Mouse (Mus musculus) forebrain, postnatal 0 days (tissue): ENCODE results near the gene Map2k5. TPM values are rescaled to one million over a fixed set of nuclear protein-coding genes. Genes with fewer than 3 reads are reported as not detected.

Experiments used
- ATAC-seq: fragments of 200-750 bp; cut with Nextera tagmentation; 2 replicates; pipeline ENCODE4 v1.8.0; 2017; ENCODE audit warnings: mild to moderate bottlenecking, moderate library complexity
- DNase-seq: peaks from one replicate; pipeline ENCODE4 v3.0.0-alpha.2; 2015
- H3K27ac ChIP-seq: fragments of 300-500 bp; sonication (generic); 2 replicates; pipeline ENCODE4 v1.5.1; 2014; ENCODE audit warnings: low read depth, mild to moderate bottlenecking, antibody characterized with exemption, low read length, moderate library complexity, mixed read lengths
- H3K27me3 ChIP-seq: fragments of 300-500 bp; sonication (generic); 2 replicates; pipeline ENCODE4 v1.6.1; 2014; ENCODE audit warnings: mild to moderate bottlenecking, low read length, mixed read lengths; ENCODE audit not compliant: insufficient read depth
- H3K36me3 ChIP-seq: fragments of 300-500 bp; sonication (generic); 2 replicates; pipeline ENCODE4 v1.6.1; 2014; ENCODE audit warnings: mild to moderate bottlenecking, moderate library complexity; ENCODE audit not compliant: insufficient read depth
- H3K4me1 ChIP-seq: fragments of 300-500 bp; sonication (generic); 2 replicates; pipeline ENCODE4 v1.6.1; 2014; ENCODE audit warnings: antibody characterized with exemption; ENCODE audit not compliant: insufficient read depth
- H3K4me2 ChIP-seq: fragments of 300-500 bp; sonication (generic); 2 replicates; pipeline ENCODE4 v1.6.1; 2014; ENCODE audit warnings: low read depth, mild to moderate bottlenecking, moderate library complexity
- H3K4me3 ChIP-seq: fragments of 300-500 bp; sonication (generic); 2 replicates; pipeline ENCODE4 v1.5.1; 2014; ENCODE audit warnings: low read depth, low read length, mixed read lengths
- H3K9ac ChIP-seq: fragments of 300-500 bp; sonication (generic); 2 replicates; pipeline ENCODE4 v1.6.1; 2014; ENCODE audit warnings: mild to moderate bottlenecking
- H3K9me3 ChIP-seq: fragments of 300-500 bp; sonication (generic); 2 replicates; pipeline ENCODE4 v1.6.1; 2016; ENCODE audit warnings: low read length
- CTCF ChIP-seq: sonication (generic); IDR thresholded peaks from 2 replicates; pipeline ENCODE4 v1.5.1; 2016; ENCODE audit warnings: antibody characterized with exemption, control low read depth, low read depth
- WGBS: fragments of 180-500 bp; shearing (Covaris S2); extraction: QIAGEN DNeasy Blood & Tissue Kit; methylation state at CpG from one replicate; pipeline ENCODE4 v1.1.7; 2014; 5-methylcytosine and 5-hydroxymethylcytosine counted together
- polyA plus RNA-seq: library from polyadenylated mRNA; unstranded; fragments of >200 nt; fragmentation: Nextera tagmentation; extraction: Ambion mirVana; gene quantifications from 2 replicates; pipeline ENCODE4 v1.2.1, GENCODE M21; 2015
- total RNA-seq: library from RNA; depleted of rRNA; stranded (reverse); fragments of >200 nt; gene quantifications from 2 replicates; pipeline ENCODE4 v1.2.3, GENCODE M21; 2014

The Map2k5 gene
- total and polyA plus RNA-seq, 2 experiments from 2014 or later, result 21.1 to 37.7 TPM

- no peak for DNase-seq
- TF ChIP-seq CTCF, result no peak
- Histone ChIP-seq H3K4me2 (no peak overlapping the region), H3K36me3 (no peaks in the 10 kb centered on the region), H3K27ac (no peak overlapping the region), H3K9me3 (no peaks in the 10 kb centered on the region), H3K4me3 (no peak overlapping the region), H3K27me3 (no peaks in the 10 kb centered on the region), H3K9ac (no peak overlapping the region), H3K4me1 (no peaks in the 10 kb centered on the region)
- 93% methylated on average over 6 of the region's 6 CpGs for WGBS
- no peak for ATAC-seq
Observed at GRCm38 (mm10) chr9:63273781-63274180, 103.9 kb downstream of the Map2k5 start.

GRCm38 (mm10) chr9:63269839-63270238 lies 107.9 kb downstream of the Map2k5 start:
- no peak overlapping the region for H3K4me3 ChIP-seq
- H3K27ac ChIP-seq, result no peak overlapping the region
- no peak overlapping the region for H3K9ac ChIP-seq
- no peaks in the 10 kb centered on the region for H3K27me3 ChIP-seq
- TF ChIP-seq CTCF, result no peak
- 34% methylated on average over 3 of the region's 3 CpGs for WGBS
- ATAC-seq (no peak), DNase-seq (no peak)
- H3K4me1 ChIP-seq, result no peaks in the 10 kb centered on the region
- H3K9me3 ChIP-seq, result no peaks in the 10 kb centered on the region
- H3K4me2 ChIP-seq, result no peak overlapping the region
- H3K36me3 ChIP-seq, result no peaks in the 10 kb centered on the region

DNA sequence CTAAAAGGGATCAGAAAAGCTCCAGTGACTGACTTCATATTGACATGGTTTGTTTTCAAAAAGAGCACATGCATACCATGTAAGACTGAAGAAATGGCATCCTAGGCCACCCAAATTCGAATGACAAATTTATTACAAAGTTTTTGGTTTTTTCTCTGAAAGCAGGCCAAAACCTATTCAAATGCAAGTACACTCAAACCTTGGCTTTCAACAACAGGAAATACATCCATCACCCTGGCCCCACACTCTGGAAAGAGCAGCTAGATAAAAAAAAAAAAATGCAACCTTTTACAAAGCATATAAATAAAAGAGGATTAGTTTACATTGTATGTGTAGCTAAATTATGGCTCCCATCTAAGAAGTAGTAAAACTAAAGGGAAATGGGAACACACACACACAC lies 114.5 kb downstream of the Map2k5 start:
- Histone ChIP-seq H3K9me3 (no peaks in the 10 kb centered on the region), H3K4me1 (0 out of 2 replicates have a peak, but pooled peaks cover 4% of the 10 kb centered on the region), H3K27ac (no peak overlapping the region), H3K27me3 (no peaks in the 10 kb centered on the region), H3K9ac (no peak overlapping the region), H3K36me3 (no peaks in the 10 kb centered on the region), H3K4me3 (no peak overlapping the region), H3K4me2 (no peak overlapping the region)
- no peak for TF ChIP-seq CTCF
- WGBS, result 61% methylated on average over 1 of the region's 1 CpGs
- no peak for ATAC-seq
- no peak for DNase-seq

GRCm38 (mm10) chr9:63258768-63259167 lies 118.9 kb downstream of the Map2k5 start:
- no peak overlapping the region for H3K4me2 ChIP-seq
- no peak for TF ChIP-seq CTCF
- H3K4me1 ChIP-seq, result 0 out of 2 replicates have a peak, but pooled peaks cover 4% of the 10 kb centered on the region
- no peak overlapping the region for H3K27ac ChIP-seq
- ATAC-seq (no peak), DNase-seq (peak; percentile 15)
- H3K9me3 ChIP-seq, result no peaks in the 10 kb centered on the region
- H3K27me3 ChIP-seq, result no peaks in the 10 kb centered on the region
- H3K36me3 ChIP-seq, result no peaks in the 10 kb centered on the region
- WGBS, result 35% methylated on average over 3 of the region's 3 CpGs
- no peak overlapping the region for H3K4me3 ChIP-seq
- H3K9ac ChIP-seq, result no peak overlapping the region

DNA sequence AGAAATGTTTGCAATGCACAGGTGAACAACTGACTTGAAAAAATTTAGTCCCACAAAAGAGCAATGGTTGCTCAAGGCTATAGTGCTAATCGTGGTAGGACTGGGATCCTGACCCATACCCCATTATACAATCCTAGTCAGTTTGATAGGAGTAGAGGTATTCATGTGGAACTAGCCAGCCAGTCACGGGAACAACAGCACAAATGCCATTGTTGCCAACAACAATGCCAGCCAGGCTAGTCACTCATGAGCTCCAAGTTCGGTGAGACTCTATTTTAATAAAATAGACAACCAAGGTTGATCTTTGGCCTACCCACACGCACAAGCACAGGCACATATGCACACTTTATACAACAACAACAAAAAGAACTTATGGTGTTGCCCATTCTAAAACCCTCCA lies 120.0 kb downstream of the Map2k5 start:
- Histone ChIP-seq H3K27ac (no peak overlapping the region), H3K9ac (no peak overlapping the region), H3K4me3 (no peak overlapping the region), H3K27me3 (no peaks in the 10 kb centered on the region), H3K4me2 (no peak overlapping the region), H3K4me1 (0 out of 2 replicates have a peak, but pooled peaks cover 4% of the 10 kb centered on the region), H3K9me3 (no peaks in the 10 kb centered on the region), H3K36me3 (no peaks in the 10 kb centered on the region)
- ATAC-seq (no peak), DNase-seq (no peak)
- no peak for TF ChIP-seq CTCF
- WGBS, result 57% methylated on average over 4 of the region's 4 CpGs

DNA sequence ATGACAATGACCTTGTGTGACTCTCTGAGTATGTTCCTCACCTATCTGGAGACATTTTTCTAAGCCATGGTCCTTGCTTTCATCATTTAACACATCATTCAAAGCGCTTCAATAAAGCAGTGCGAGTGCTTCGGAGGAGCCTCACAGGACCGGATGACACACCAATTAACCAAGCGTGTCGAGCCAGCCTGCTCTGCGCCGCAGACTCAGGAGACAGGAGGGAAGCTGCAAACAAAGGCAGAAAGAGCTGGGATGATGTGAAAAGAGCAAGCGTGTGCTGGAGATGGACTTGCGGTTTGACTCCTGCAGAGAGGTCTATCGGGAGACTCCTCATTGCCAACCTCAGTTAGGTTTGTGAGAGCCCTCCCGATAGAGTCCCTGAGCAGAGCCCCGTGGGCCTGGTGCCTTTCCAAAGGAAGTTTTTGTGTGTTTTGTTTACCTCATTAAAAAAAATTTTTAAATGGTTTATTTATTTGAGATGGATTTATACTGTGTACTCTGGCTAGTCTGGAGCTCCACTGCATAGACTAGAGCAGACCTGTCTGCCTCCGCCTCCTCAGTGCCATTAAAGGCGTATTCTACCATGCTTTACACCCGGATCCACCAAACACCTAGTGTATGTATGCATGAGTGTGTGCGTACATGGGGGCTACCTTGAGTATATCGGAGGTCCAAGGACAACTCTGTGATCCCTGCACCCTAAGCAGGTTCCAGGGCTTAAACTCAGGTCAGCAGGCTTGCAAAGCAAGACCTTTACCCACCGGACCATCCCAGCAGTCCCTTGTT lies 126.7 kb downstream of the Map2k5 start:
- Histone ChIP-seq H3K27me3 (no peaks in the 10 kb centered on the region), H3K27ac (no peak overlapping the region), H3K4me3 (no peak overlapping the region), H3K9ac (no peak overlapping the region), H3K4me1 (no peaks in the 10 kb centered on the region), H3K4me2 (no peak overlapping the region), H3K36me3 (peaks cover 2% of the 10 kb centered on the region; the same call in 1 of the 2 replicates), H3K9me3 (no peaks in the 10 kb centered on the region)
- peak; percentile 8 for DNase-seq
- WGBS, result 71% methylated on average over 19 of the region's 19 CpGs
- no peak for TF ChIP-seq CTCF
- ATAC-seq, result no peak

- no peak for DNase-seq
- Histone ChIP-seq H3K27me3 (no peaks in the 10 kb centered on the region), H3K4me1 (no peaks in the 10 kb centered on the region), H3K4me3 (no peak overlapping the region), H3K4me2 (no peak overlapping the region), H3K9ac (no peak overlapping the region), H3K9me3 (no peaks in the 10 kb centered on the region), H3K27ac (no peak overlapping the region), H3K36me3 (peaks cover 2% of the 10 kb centered on the region; the same call in 1 of the 2 replicates)
- no peak for TF ChIP-seq CTCF
- no peak for ATAC-seq
Observed at GRCm38 (mm10) chr9:63248095-63248787, 129.5 kb downstream of the Map2k5 start.
